Mouse (Mus musculus) bone marrow macrophage, adult 2 months (primary cell): ENCODE results near the gene Rapgefl1.

Source experiments
- CTCF ChIP-seq: IDR thresholded peaks from 2 replicates; pipeline ENCODE4 v1.5.1; 2012; ENCODE audit warnings: low read depth, mild to moderate bottlenecking, low read length, moderate library complexity
- POLR2A ChIP-seq: IDR thresholded peaks from 2 replicates; pipeline ENCODE4 v1.6.1; 2012; ENCODE audit warnings: mild to moderate bottlenecking, low read depth, low read length, borderline replicate concordance

- TF ChIP-seq CTCF (no peak), POLR2A (no peak)
These were observed 15.6 kb upstream of the Rapgefl1 start for GRCm38 (mm10) chr11:98820968-98821367.
